Mouse (Mus musculus) yolk sac, embryonic 10.5 days (tissue): ENCODE data around the gene Armc2.

Experiments
- DNase-seq: peaks from one replicate; pipeline ENCODE4 v3.0.0-alpha.2; 2017; ENCODE audit warnings: low spot score

Armc2 gene

GRCm38 (mm10) chr10:41866069-41866837 lies 152.0 kb downstream of the Armc2 start:
- no peak for DNase-seq
